Mouse (Mus musculus) forebrain, embryonic 11.5 days (tissue): ENCODE measurements at regions not wholly inside any gene's neighbourhood (a gene's known extent, or its start where the extent isn't known, plus 50 kb on each side); places are given as distances from the start of the nearest gene placed in this dataset.

Experiments
- ATAC-seq: fragments of 200-750 bp; cut with Nextera tagmentation; replicated peaks from 2 replicates; pipeline ENCODE4 v1.8.0; 2017; ENCODE audit warnings: moderate TSS enrichment; ENCODE audit not compliant: low FRiP score
- DNase-seq: peaks from one replicate; pipeline ENCODE4 v3.0.0-alpha.2; 2017; ENCODE audit warnings: low spot score
- H3K27ac ChIP-seq: fragments of 300-500 bp; sonication (generic); 2 replicates; pipeline ENCODE4 v1.5.1; 2014; ENCODE audit warnings: low read depth, low read length
- H3K27me3 ChIP-seq: fragments of 300-500 bp; sonication (generic); 2 replicates; pipeline ENCODE4 v1.6.1; 2014; ENCODE audit warnings: mild to moderate bottlenecking, low read length, mixed read lengths; ENCODE audit not compliant: control insufficient read depth, insufficient read depth
- H3K36me3 ChIP-seq: fragments of 300-500 bp; sonication (generic); 2 replicates; pipeline ENCODE4 v1.6.1; 2014; ENCODE audit warnings: mild to moderate bottlenecking, low read length, moderate library complexity, mixed read lengths; ENCODE audit not compliant: control insufficient read depth, insufficient read depth
- H3K4me1 ChIP-seq: fragments of 300-500 bp; sonication (generic); replicated peaks from 2 replicates; pipeline ENCODE4 v1.6.1; 2014; ENCODE audit warnings: low read length, mixed read lengths; ENCODE audit not compliant: control insufficient read depth, insufficient read depth
- H3K4me2 ChIP-seq: fragments of 300-500 bp; sonication (generic); 2 replicates; pipeline ENCODE4 v1.6.1; 2014; ENCODE audit warnings: low read depth, mild to moderate bottlenecking, low read length, moderate library complexity, mixed read lengths; ENCODE audit not compliant: severe bottlenecking
- H3K4me3 ChIP-seq: fragments of 300-500 bp; sonication (generic); 2 replicates; pipeline ENCODE4 v1.5.1; 2014; ENCODE audit warnings: low read depth, low read length
- H3K9ac ChIP-seq: fragments of 300-500 bp; sonication (generic); 2 replicates; pipeline ENCODE4 v1.6.1; 2014; ENCODE audit warnings: low read length
- H3K9me3 ChIP-seq: fragments of 300-500 bp; sonication (generic); 2 replicates; pipeline ENCODE4 v1.6.1; 2016; ENCODE audit warnings: low read length, mixed read lengths; ENCODE audit not compliant: control insufficient read depth
- WGBS: fragments of 180-500 bp; shearing (Covaris S2); extraction: QIAGEN DNeasy Blood & Tissue Kit; methylation state at CpG from one replicate; pipeline ENCODE4 v1.1.7; 2014; 5-methylcytosine and 5-hydroxymethylcytosine counted together

GRCm38 (mm10) chr19:49115484-49115883 lies 909.7 kb downstream of the Sorcs3 start:
- Histone ChIP-seq H3K4me2 (no peak overlapping the region), H3K4me3 (no peak overlapping the region), H3K4me1 (no peaks in the 10 kb centered on the region), H3K36me3 (no peaks in the 10 kb centered on the region), H3K9ac (no peak overlapping the region), H3K27ac (no peak overlapping the region), H3K9me3 (no peaks in the 10 kb centered on the region), H3K27me3 (no peaks in the 10 kb centered on the region)
- ATAC-seq: peak; percentile 69
- DNase-seq: no peak
- WGBS: 26% methylated on average over 1 of the region's 1 CpGs

GRCm38 (mm10) chr19:49131664-49132063 lies 925.8 kb downstream of the Sorcs3 start:
- Histone ChIP-seq H3K36me3 (no peaks in the 10 kb centered on the region), H3K9me3 (no peaks in the 10 kb centered on the region), H3K9ac (no peak overlapping the region), H3K27me3 (no peaks in the 10 kb centered on the region), H3K4me3 (no peak overlapping the region), H3K27ac (no peak overlapping the region), H3K4me1 (no peaks in the 10 kb centered on the region), H3K4me2 (no peak overlapping the region)
- peak; percentile 27; the same call in 1 of the 2 replicates for ATAC-seq
- 18% methylated on average over 4 of the region's 4 CpGs for WGBS
- DNase-seq: no peak

- H3K4me3 ChIP-seq: no peak overlapping the region
- ATAC-seq: no peak
- 78% methylated on average over 2 of the region's 2 CpGs for WGBS
These were observed 966.3 kb downstream of the Sorcs3 start for GRCm38 (mm10) chr19:49172078-49172477.

GRCm38 (mm10) chr19:49207971-49208370 lies 1002.1 kb downstream of the Sorcs3 start:
- H3K4me1 ChIP-seq: no peaks in the 10 kb centered on the region
- H3K9me3 ChIP-seq: no peaks in the 10 kb centered on the region
- no peaks in the 10 kb centered on the region for H3K27me3 ChIP-seq
- ATAC-seq (no peak), DNase-seq (no peak)
- WGBS: 84% methylated on average over 3 of the region's 3 CpGs
- H3K4me2 ChIP-seq: no peak overlapping the region
- H3K27ac ChIP-seq: no peak overlapping the region
- no peaks in the 10 kb centered on the region for H3K36me3 ChIP-seq
- H3K4me3 ChIP-seq: no peak overlapping the region
- no peak overlapping the region for H3K9ac ChIP-seq

More at GRCm38 (mm10) chr19:49172078-49172477, 966.3 kb downstream of the Sorcs3 start:
- Histone ChIP-seq H3K9ac (no peak overlapping the region), H3K4me1 (no peaks in the 10 kb centered on the region), H3K36me3 (no peaks in the 10 kb centered on the region), H3K9me3 (no peaks in the 10 kb centered on the region), H3K27me3 (no peaks in the 10 kb centered on the region), H3K27ac (no peak overlapping the region), H3K4me2 (no peak overlapping the region)
- no peak for DNase-seq

- no peak overlapping the region for H3K27ac ChIP-seq
- no peaks in the 10 kb centered on the region for H3K4me1 ChIP-seq
- no peaks in the 10 kb centered on the region for H3K36me3 ChIP-seq
- H3K27me3 ChIP-seq: no peaks in the 10 kb centered on the region
- H3K9ac ChIP-seq: no peak overlapping the region
- WGBS: 64% methylated on average over 2 of the region's 2 CpGs
- no peak overlapping the region for H3K4me3 ChIP-seq
- no peaks in the 10 kb centered on the region for H3K9me3 ChIP-seq
- no peak for DNase-seq
- H3K4me2 ChIP-seq: no peak overlapping the region
- ATAC-seq: no peak
These were observed 1036.8 kb downstream of the Sorcs3 start for GRCm38 (mm10) chr19:49242601-49243000.

- Histone ChIP-seq H3K4me1 (no peaks in the 10 kb centered on the region), H3K4me2 (no peak overlapping the region), H3K27ac (no peak overlapping the region), H3K9me3 (no peaks in the 10 kb centered on the region), H3K36me3 (no peaks in the 10 kb centered on the region), H3K4me3 (no peak overlapping the region), H3K27me3 (no peaks in the 10 kb centered on the region), H3K9ac (no peak overlapping the region)
- WGBS: 46% methylated on average over 3 of the region's 3 CpGs
- no peak for DNase-seq
- no peak for ATAC-seq
These were observed 1039.4 kb downstream of the Sorcs3 start for GRCm38 (mm10) chr19:49245114-49245714.

- DNase-seq: no peak
- no peak overlapping the region for H3K9ac ChIP-seq
- H3K36me3 ChIP-seq: no peaks in the 10 kb centered on the region
- ATAC-seq: no peak
- H3K4me2 ChIP-seq: no peak overlapping the region
- no peak overlapping the region for H3K27ac ChIP-seq
- no peak overlapping the region for H3K4me3 ChIP-seq
- no peaks in the 10 kb centered on the region for H3K27me3 ChIP-seq
- no peaks in the 10 kb centered on the region for H3K4me1 ChIP-seq
- no peaks in the 10 kb centered on the region for H3K9me3 ChIP-seq
- WGBS: 87% methylated on average over 1 of the region's 1 CpGs
These were observed 1058.8 kb downstream of the Sorcs3 start for GRCm38 (mm10) chr19:49264616-49265015.

- WGBS: 77% methylated on average over 8 of the region's 8 CpGs
- no peak for DNase-seq
These were observed 1062.1 kb downstream of the Sorcs3 start for GRCm38 (mm10) chr19:49267864-49268480.

More at GRCm38 (mm10) chr19:49267864-49268480, 1062.1 kb downstream of the Sorcs3 start:
- H3K27ac ChIP-seq: no peak overlapping the region
- no peak overlapping the region for H3K4me2 ChIP-seq
- ATAC-seq: no peak
- no peaks in the 10 kb centered on the region for H3K9me3 ChIP-seq
- H3K36me3 ChIP-seq: no peaks in the 10 kb centered on the region
- no peaks in the 10 kb centered on the region for H3K27me3 ChIP-seq
- no peaks in the 10 kb centered on the region for H3K4me1 ChIP-seq
- H3K9ac ChIP-seq: no peak overlapping the region
- no peak overlapping the region for H3K4me3 ChIP-seq
